36 mouse cellular contexts compared by ENCODE assay signal in genomic region chr13:118693049-118693448, GRCm38 (mm10). TPM values are rescaled to one million over a fixed set of nuclear protein-coding genes. Genes with fewer than 3 reads are reported as not detected.
"Had no signal": no experiment of that assay in that cellular context is flagged by ENCODE, and none has a peak within 500 bp of the region (broad histone marks: within the 10 kb centered on the region; RNA-seq: fewer than 3 reads in every experiment).

No protein-coding gene starts in this region.

- H3K4me3 ChIP-seq: heart, embryonic 10.5 days; heart, embryonic 12.5 days; heart, embryonic 13.5 days; heart, embryonic 15.5 days; hindbrain, embryonic 10.5 days; hindbrain, embryonic 12.5 days; hindbrain, embryonic 13.5 days; hindbrain, embryonic 15.5 days; intestine, embryonic 15.5 days; kidney, embryonic 15.5 days; layer of hippocampus, adult 2 months had no signal

- H3K36me3 ChIP-seq: heart, embryonic 10.5 days; heart, embryonic 12.5 days; heart, embryonic 13.5 days; heart, embryonic 15.5 days; hindbrain, embryonic 10.5 days; hindbrain, embryonic 12.5 days; hindbrain, embryonic 13.5 days; hindbrain, embryonic 15.5 days; intestine, embryonic 15.5 days; kidney, embryonic 15.5 days had no signal

- H3K9me3 ChIP-seq: heart, embryonic 10.5 days; heart, embryonic 12.5 days; heart, embryonic 13.5 days; heart, embryonic 15.5 days; hindbrain, embryonic 10.5 days; hindbrain, embryonic 12.5 days; hindbrain, embryonic 13.5 days; hindbrain, embryonic 15.5 days; intestine, embryonic 15.5 days; kidney, embryonic 15.5 days had no signal

- H3K27ac ChIP-seq: heart, embryonic 10.5 days; heart, embryonic 13.5 days; heart, embryonic 15.5 days; hindbrain, embryonic 10.5 days; hindbrain, embryonic 12.5 days; hindbrain, embryonic 13.5 days; hindbrain, embryonic 14.5 days; hindbrain, embryonic 15.5 days; hindbrain, postnatal 0 days; intestine, embryonic 15.5 days; kidney, embryonic 15.5 days; kidney, postnatal 0 days; layer of hippocampus, adult 2 months had no signal

- H3K9ac ChIP-seq: heart, embryonic 12.5 days; heart, embryonic 13.5 days; heart, embryonic 15.5 days; hindbrain, embryonic 12.5 days; hindbrain, embryonic 13.5 days; hindbrain, embryonic 14.5 days; hindbrain, embryonic 15.5 days; intestine, embryonic 15.5 days; kidney, embryonic 15.5 days had no signal

- H3K4me1 ChIP-seq: heart, embryonic 10.5 days; hindbrain, embryonic 10.5 days; hindbrain, embryonic 12.5 days; hindbrain, embryonic 13.5 days; hindbrain, embryonic 15.5 days; intestine, embryonic 15.5 days; kidney, embryonic 15.5 days had no signal

- DNase-seq: heart, postnatal 10 days; heart, postnatal 14 days; heart, postnatal 36 days; heart, postnatal 4 days; kidney, adult 11 months; kidney, adult 18-20 months; kidney, adult 2 months; kidney, adult 8-10 months; kidney, adult 9 months; kidney, postnatal 10 days; kidney, postnatal 14 days; kidney, postnatal 25 days; kidney, postnatal 36 days; kidney, postnatal 4 days; layer of hippocampus, adult 9-11 months; layer of hippocampus, postnatal 36 days had no signal

- H3K27me3 ChIP-seq: hindbrain, embryonic 12.5 days; hindbrain, embryonic 13.5 days; hindbrain, embryonic 15.5 days; intestine, embryonic 15.5 days; kidney, embryonic 15.5 days had no signal

- ATAC-seq: hindbrain, embryonic 16.5 days; hindbrain, postnatal 0 days; inflammation-experienced regulatory T-cells, adult 6 months; intestine, embryonic 15.5 days; intestine, embryonic 16.5 days; intestine, postnatal 0 days had no signal

- H3K4me2 ChIP-seq: heart, embryonic 11.5 days; heart, embryonic 12.5 days; heart, embryonic 13.5 days; heart, embryonic 15.5 days; hindbrain, embryonic 12.5 days; hindbrain, embryonic 13.5 days; hindbrain, embryonic 14.5 days; hindbrain, embryonic 15.5 days; intestine, embryonic 15.5 days; kidney, embryonic 15.5 days had no signal

RNA-seq across cellular contexts. Expression of gene Fgf10, which starts 23.5 kb away (rescaled TPM):
- total RNA-seq: hematopoietic stem cell, adult 5-6 weeks had no signal
- polyA plus RNA-seq: inflammation-experienced regulatory T-cells, adult 6 months had no signal
